Mouse (Mus musculus) embryonic facial prominence, embryonic 12.5 days (tissue): ENCODE measurements at regions not wholly inside any gene's neighbourhood (a gene's known extent, or its start where the extent isn't known, plus 50 kb on each side); places are given as distances from the start of the nearest gene placed in this dataset.

Experiments used
- ATAC-seq: fragments of 200-750 bp; cut with Nextera tagmentation; 2 replicates; pipeline ENCODE4 v1.8.0; 2017; ENCODE audit not compliant: insufficient number of reproducible peaks, insufficient read depth, low FRiP score, low TSS enrichment
- H3K27ac ChIP-seq: fragments of 300-500 bp; sonication (generic); 2 replicates; pipeline ENCODE4 v1.5.1; 2016; ENCODE audit warnings: mild to moderate bottlenecking
- H3K27me3 ChIP-seq: fragments of 300-500 bp; sonication (generic); 2 replicates; pipeline ENCODE4 v1.6.1; 2016; ENCODE audit warnings: mild to moderate bottlenecking, moderate library complexity
- H3K36me3 ChIP-seq: fragments of 300-500 bp; sonication (generic); 2 replicates; pipeline ENCODE4 v1.6.1; 2016; ENCODE audit warnings: mild to moderate bottlenecking
- H3K4me1 ChIP-seq: fragments of 300-500 bp; sonication (generic); 2 replicates; pipeline ENCODE4 v1.6.1; 2016
- H3K4me2 ChIP-seq: fragments of 300-500 bp; sonication (generic); replicated peaks from 2 replicates; pipeline ENCODE4 v1.6.1; 2016; ENCODE audit warnings: mild to moderate bottlenecking, moderate library complexity
- H3K4me3 ChIP-seq: fragments of 300-500 bp; sonication (generic); 2 replicates; pipeline ENCODE4 v1.5.1; 2016; ENCODE audit warnings: mild to moderate bottlenecking
- H3K9ac ChIP-seq: fragments of 300-500 bp; sonication (generic); 2 replicates; pipeline ENCODE4 v1.6.1; 2016; ENCODE audit warnings: mild to moderate bottlenecking, moderate library complexity
- H3K9me3 ChIP-seq: fragments of 300-500 bp; sonication (generic); 2 replicates; pipeline ENCODE4 v1.6.1; 2016; ENCODE audit warnings: mild to moderate bottlenecking, moderate library complexity
- WGBS: fragments of 180-500 bp; shearing (Covaris S2); methylation state at CpG from one replicate; pipeline ENCODE4 v1.1.7; 2016; 5-methylcytosine and 5-hydroxymethylcytosine counted together

GRCm38 (mm10) chr6:31995977-31996376 is 54.1 kb upstream of the 1700012A03Rik start:
- Histone ChIP-seq H3K4me2 (no peak overlapping the region), H3K9ac (no peak overlapping the region), H3K9me3 (no peaks in the 10 kb centered on the region), H3K27me3 (no peaks in the 10 kb centered on the region), H3K4me3 (no peak overlapping the region), H3K36me3 (no peaks in the 10 kb centered on the region), H3K27ac (no peak overlapping the region), H3K4me1 (no peaks in the 10 kb centered on the region)
- 76% methylated on average over 7 of the region's 7 CpGs for WGBS
- ATAC-seq: no peak

GRCm38 (mm10) chr6:31995249-31995648 is 54.8 kb upstream of the 1700012A03Rik start:
- WGBS: 80% methylated on average over 4 of the region's 4 CpGs
- Histone ChIP-seq H3K4me2 (no peak overlapping the region), H3K9me3 (no peaks in the 10 kb centered on the region), H3K36me3 (no peaks in the 10 kb centered on the region), H3K27me3 (no peaks in the 10 kb centered on the region), H3K4me3 (no peak overlapping the region), H3K4me1 (no peaks in the 10 kb centered on the region), H3K27ac (no peak overlapping the region), H3K9ac (no peak overlapping the region)
- no peak for ATAC-seq

GRCm38 (mm10) chr6:31985698-31986097 is 64.3 kb upstream of the 1700012A03Rik start:
- H3K9ac ChIP-seq: no peak overlapping the region
- no peaks in the 10 kb centered on the region for H3K27me3 ChIP-seq
- H3K4me3 ChIP-seq: no peak overlapping the region
- 27% methylated on average over 3 of the region's 3 CpGs for WGBS
- H3K36me3 ChIP-seq: no peaks in the 10 kb centered on the region
- ATAC-seq: no peak
- no peak overlapping the region for H3K4me2 ChIP-seq
- H3K9me3 ChIP-seq: no peaks in the 10 kb centered on the region
- H3K4me1 ChIP-seq: no peaks in the 10 kb centered on the region
- H3K27ac ChIP-seq: no peak overlapping the region

GRCm38 (mm10) chr6:31976705-31977104 is 73.3 kb upstream of the 1700012A03Rik start:
- Histone ChIP-seq H3K4me1 (no peaks in the 10 kb centered on the region), H3K9me3 (no peaks in the 10 kb centered on the region), H3K36me3 (no peaks in the 10 kb centered on the region), H3K27me3 (no peaks in the 10 kb centered on the region), H3K9ac (no peak overlapping the region), H3K4me2 (no peak overlapping the region), H3K4me3 (no peak overlapping the region), H3K27ac (no peak overlapping the region)
- no peak for ATAC-seq
- 90% methylated on average over 6 of the region's 6 CpGs for WGBS

GRCm38 (mm10) chr6:31948063-31948481 is 102.0 kb upstream of the 1700012A03Rik start:
- Histone ChIP-seq H3K27ac (no peak overlapping the region), H3K4me1 (0 out of 2 replicates have a peak, but pooled peaks cover 6% of the 10 kb centered on the region), H3K9me3 (no peaks in the 10 kb centered on the region), H3K4me3 (no peak overlapping the region), H3K9ac (no peak overlapping the region), H3K36me3 (no peaks in the 10 kb centered on the region), H3K4me2 (no peak overlapping the region), H3K27me3 (no peaks in the 10 kb centered on the region)
- WGBS: 25% methylated on average over 4 of the region's 4 CpGs
- ATAC-seq: no peak

GRCm38 (mm10) chr6:31946572-31946971 is 103.5 kb upstream of the 1700012A03Rik start:
- H3K36me3 ChIP-seq: no peaks in the 10 kb centered on the region
- ATAC-seq: no peak
- H3K27me3 ChIP-seq: no peaks in the 10 kb centered on the region
- H3K4me2 ChIP-seq: no peak overlapping the region
- no peak overlapping the region for H3K9ac ChIP-seq
- H3K9me3 ChIP-seq: no peaks in the 10 kb centered on the region
- 0 out of 2 replicates have a peak, but pooled peaks cover 6% of the 10 kb centered on the region for H3K4me1 ChIP-seq
- WGBS: 87% methylated on average over 5 of the region's 5 CpGs
- H3K4me3 ChIP-seq: no peak overlapping the region
- no peak overlapping the region for H3K27ac ChIP-seq

- Histone ChIP-seq H3K9me3 (no peaks in the 10 kb centered on the region), H3K27ac (no peak overlapping the region), H3K4me3 (no peak overlapping the region), H3K9ac (no peak overlapping the region), H3K27me3 (no peaks in the 10 kb centered on the region), H3K4me2 (no peak overlapping the region), H3K4me1 (0 out of 2 replicates have a peak, but pooled peaks cover 6% of the 10 kb centered on the region), H3K36me3 (no peaks in the 10 kb centered on the region)
- WGBS: 78% methylated on average over 7 of the region's 7 CpGs
- no peak for ATAC-seq
Observed at GRCm38 (mm10) chr6:31945347-31945746, 104.7 kb upstream of the 1700012A03Rik start.

GRCm38 (mm10) chr6:31944546-31944945 is 105.5 kb upstream of the 1700012A03Rik start:
- no peak for ATAC-seq
- H3K27ac ChIP-seq: no peak overlapping the region
- no peak overlapping the region for H3K4me2 ChIP-seq
- 0 out of 2 replicates have a peak, but pooled peaks cover 6% of the 10 kb centered on the region for H3K4me1 ChIP-seq
- no peaks in the 10 kb centered on the region for H3K9me3 ChIP-seq
- H3K27me3 ChIP-seq: no peaks in the 10 kb centered on the region
- no peak overlapping the region for H3K9ac ChIP-seq
- no peaks in the 10 kb centered on the region for H3K36me3 ChIP-seq
- H3K4me3 ChIP-seq: no peak overlapping the region
- WGBS: 84% methylated on average over 8 of the region's 8 CpGs

- Histone ChIP-seq H3K27me3 (peaks cover 6% of the 10 kb centered on the region; the same call in 1 of the 2 replicates), H3K9ac (no peak overlapping the region), H3K27ac (no peak overlapping the region), H3K36me3 (no peaks in the 10 kb centered on the region), H3K4me2 (no peak overlapping the region), H3K4me1 (0 out of 2 replicates have a peak, but pooled peaks cover 6% of the 10 kb centered on the region), H3K4me3 (no peak overlapping the region), H3K9me3 (no peaks in the 10 kb centered on the region)
- ATAC-seq: no peak
- WGBS: 61% methylated on average over 4 of the region's 4 CpGs
Observed at GRCm38 (mm10) chr6:31942696-31943095, 107.3 kb upstream of the 1700012A03Rik start.

- WGBS: 5% methylated on average over 20 of the region's 20 CpGs
- no peak overlapping the region for H3K27ac ChIP-seq
- H3K9ac ChIP-seq: no peak overlapping the region
- H3K4me2 ChIP-seq: peak overlapping the region; percentile 58
- 0 out of 2 replicates have a peak, but pooled peaks cover 4% of the 10 kb centered on the region for H3K4me1 ChIP-seq
- H3K4me3 ChIP-seq: peak overlapping the region; percentile 26
- no peaks in the 10 kb centered on the region for H3K36me3 ChIP-seq
- H3K9me3 ChIP-seq: no peaks in the 10 kb centered on the region
- ATAC-seq: peak; percentile 30; the same call in 1 of the 2 replicates
- H3K27me3 ChIP-seq: peaks cover 6% of the 10 kb centered on the region; the same call in 1 of the 2 replicates
Observed at GRCm38 (mm10) chr6:31938216-31938814, 111.7 kb upstream of the 1700012A03Rik start.

- Histone ChIP-seq H3K9me3 (no peaks in the 10 kb centered on the region), H3K27me3 (peaks cover 6% of the 10 kb centered on the region; the same call in 1 of the 2 replicates), H3K4me2 (no peak overlapping the region), H3K4me1 (0 out of 2 replicates have a peak, but pooled peaks cover 4% of the 10 kb centered on the region), H3K4me3 (no peak overlapping the region), H3K36me3 (no peaks in the 10 kb centered on the region), H3K27ac (no peak overlapping the region), H3K9ac (no peak overlapping the region)
- ATAC-seq: no peak
- 81% methylated on average over 12 of the region's 12 CpGs for WGBS
Observed at GRCm38 (mm10) chr6:31937146-31937545, 112.9 kb upstream of the 1700012A03Rik start.

GRCm38 (mm10) chr6:31934826-31935225 is 115.2 kb upstream of the 1700012A03Rik start:
- 87% methylated on average over 10 of the region's 10 CpGs for WGBS

More at GRCm38 (mm10) chr6:31934826-31935225, 115.2 kb upstream of the 1700012A03Rik start:
- Histone ChIP-seq H3K4me2 (no peak overlapping the region), H3K4me3 (no peak overlapping the region), H3K4me1 (0 out of 2 replicates have a peak, but pooled peaks cover 4% of the 10 kb centered on the region), H3K27me3 (peaks cover 6% of the 10 kb centered on the region; the same call in 1 of the 2 replicates), H3K9ac (no peak overlapping the region), H3K9me3 (no peaks in the 10 kb centered on the region), H3K27ac (no peak overlapping the region), H3K36me3 (no peaks in the 10 kb centered on the region)
- ATAC-seq: no peak
